Mouse (Mus musculus): ENCODE results near the gene Kcnip3. TPM values are rescaled to one million over a fixed set of nuclear protein-coding genes. Genes with fewer than 3 reads are reported as not detected.

Gene Kcnip3
- 1.2 TPM for polyA plus RNA-seq (2014; fragmentation: Illumina TruSeq; extraction: RNeasy Lipid Tissue Mini Kit (QIAGEN cat#74804); ENCODE audit: low read depth, low replicate concordance)

GRCm38 (mm10) chr2:127522006-127522441 is at the start of gene Kcnip3:
Gene Kcnip3 (minus strand): TSS chr2:127522094.

GRCm38 (mm10) chr2:127541185-127541584 is 19.3 kb upstream of the Kcnip3 start, which contains the start of gene Prom2:
Gene Prom2 (minus strand): TSS chr2:127541467.

GRCm38 (mm10) chr2:127444055-127444789 is 77.7 kb downstream of the Kcnip3 start, which contains the start of gene Fahd2a:
Gene Fahd2a (minus strand): TSS chr2:127444565.

GRCm38 (mm10) chr2:127424977-127425376 is 96.9 kb downstream of the Kcnip3 start, which contains the start of gene Gpat2:
Gene Gpat2 (plus strand): TSS chr2:127425199.

Other genes with a start within 250 kb of the Kcnip3 start
- gene Dusp2, start 185.9 kb downstream of the Kcnip3 start, polyA plus RNA-seq (2014; fragmentation: Illumina TruSeq; extraction: RNeasy Lipid Tissue Mini Kit (QIAGEN cat#74804); ENCODE audit: low read depth, low replicate concordance), result 0.94 TPM
- not detected for gene Astl, start 183.5 kb downstream of the Kcnip3 start, polyA plus RNA-seq (2014; fragmentation: Illumina TruSeq; extraction: RNeasy Lipid Tissue Mini Kit (QIAGEN cat#74804); ENCODE audit: low read depth, low replicate concordance)
- gene Adra2b, start 158.9 kb downstream of the Kcnip3 start, polyA plus RNA-seq (2014; fragmentation: Illumina TruSeq; extraction: RNeasy Lipid Tissue Mini Kit (QIAGEN cat#74804); ENCODE audit: low read depth, low replicate concordance), result 0.73 TPM
- gene Gpat2, start 96.9 kb downstream of the Kcnip3 start, polyA plus RNA-seq (2014; fragmentation: Illumina TruSeq; extraction: RNeasy Lipid Tissue Mini Kit (QIAGEN cat#74804); ENCODE audit: low read depth, low replicate concordance), result 0.16 TPM
- gene Fahd2a, start 77.5 kb downstream of the Kcnip3 start, polyA plus RNA-seq (2014; fragmentation: Illumina TruSeq; extraction: RNeasy Lipid Tissue Mini Kit (QIAGEN cat#74804); ENCODE audit: low read depth, low replicate concordance), result 40.6 TPM
- not detected for gene Prom2, start 19.4 kb upstream of the Kcnip3 start, polyA plus RNA-seq (2014; fragmentation: Illumina TruSeq; extraction: RNeasy Lipid Tissue Mini Kit (QIAGEN cat#74804); ENCODE audit: low read depth, low replicate concordance)
- gene Zfp661, start 65.0 kb upstream of the Kcnip3 start, polyA plus RNA-seq (2014; fragmentation: Illumina TruSeq; extraction: RNeasy Lipid Tissue Mini Kit (QIAGEN cat#74804); ENCODE audit: low read depth, low replicate concordance), result 2.4 TPM
- 109 TPM for gene Mrps5, start 65.1 kb upstream of the Kcnip3 start, polyA plus RNA-seq (2014; fragmentation: Illumina TruSeq; extraction: RNeasy Lipid Tissue Mini Kit (QIAGEN cat#74804); ENCODE audit: low read depth, low replicate concordance)
- 13.2 TPM for gene Mal, start 134.6 kb upstream of the Kcnip3 start, polyA plus RNA-seq (2014; fragmentation: Illumina TruSeq; extraction: RNeasy Lipid Tissue Mini Kit (QIAGEN cat#74804); ENCODE audit: low read depth, low replicate concordance)
- gene Mall, start 207.8 kb upstream of the Kcnip3 start, polyA plus RNA-seq (2014; fragmentation: Illumina TruSeq; extraction: RNeasy Lipid Tissue Mini Kit (QIAGEN cat#74804); ENCODE audit: low read depth, low replicate concordance), result 5.9 TPM

Measured in heart, adult 10 weeks (tissue).